ENCODE assay signal across 31 mouse cellular contexts in genomic region chr5:17508038-17508437, GRCm38 (mm10). TPM values are rescaled to one million over a fixed set of nuclear protein-coding genes. Genes with fewer than 3 reads are reported as not detected.
A peak's percentile ranks its signal among the peaks of the same experiment; 100 is the strongest.
DNase-seq lines count a peak whose midpoint lies in the region; ATAC-seq and TF ChIP-seq lines count a peak whose summit lies in the region.
"Had no signal": no experiment of that assay in that cellular context is flagged by ENCODE, and none has a peak within 500 bp of the region (broad histone marks: within the 10 kb centered on the region; RNA-seq: fewer than 3 reads in every experiment).

No protein-coding gene starts in this region.

- no peaks in the 10 kb centered on the region for H3K4me1 ChIP-seq in liver, adult 2 months (ENCODE audit: control insufficient read depth, insufficient read depth, low read length)
- no peaks in the 10 kb centered on the region for H3K4me1 ChIP-seq in CH12.LX (ENCODE audit: control insufficient read depth in 1 of 2, insufficient read depth in 2 of 2)
- H3K4me1 ChIP-seq in MEL (ENCODE audit: control insufficient read depth in 1 of 2, insufficient read depth in 2 of 2, low read length in 2 of 2): no peaks in the 10 kb centered on the region
- H3K4me1 ChIP-seq: heart, embryonic 10.5 days; liver, embryonic 12.5 days; midbrain, embryonic 12.5 days had no signal

- dilution Hi-C loops in CH12.LX (cut with MboI; ENCODE audit: extremely low pct_ligation_motif_present, extremely low pct_unique_long_range_greater_than_20kb, low sequenced_read_pairs): no loop called here

- no peak overlapping the region for H3K4me3 ChIP-seq in liver, adult 2 months (ENCODE audit: insufficient read depth, low read depth, low read length)
- H3K4me3 ChIP-seq in CH12.LX (replicated peaks in 1 of 3; ENCODE audit: low read depth in 2 of 3, low read length in 2 of 3, poor library complexity in 1 of 3): no peak overlapping the region
- H3K4me3 ChIP-seq in MEL (ENCODE audit: control insufficient read depth in 1 of 2, insufficient read depth in 1 of 2, low read depth in 2 of 2, low read length in 2 of 2): no peak overlapping the region
- H3K4me3 ChIP-seq: heart, embryonic 10.5 days; liver, embryonic 12.5 days; midbrain, embryonic 12.5 days had no signal

- DNase-seq in liver, adult 2 months (ENCODE audit: extremely low read depth, low read depth, low spot score): peak; percentile 10
- DNase-seq in liver (no peak), CH12.LX (ENCODE audit: extremely low read depth) (peak; percentile 3), MEL (ENCODE audit: low read depth, low spot score) (no peak)
- no peak for DNase-seq in urinary bladder, postnatal 36 days (ENCODE audit: low spot score in 2 of 2)
- DNase-seq: adrenal gland, postnatal 10 days; cerebellum, adult 18-20 months; cerebellum, postnatal 14 days; gastrocnemius, postnatal 36 days; heart, postnatal 4 days; lung, adult 18-20 months; lung, postnatal 4 days had no signal

- peak; percentile 61; the same call in 1 of the 2 replicates for ATAC-seq in megakaryocyte-erythroid progenitor cell, adult 5-6 weeks (replicated peaks; ENCODE audit: low FRiP score, low TSS enrichment, poor library complexity, severe bottlenecking)
- no peak for ATAC-seq in erythroblast, adult 5-6 weeks (replicated peaks; ENCODE audit: low FRiP score, poor library complexity, severe bottlenecking)
- ATAC-seq: activated CD4-positive, CD25-positive, alpha-beta regulatory T cell, adult 4 months; inflammation-experienced regulatory T-cells, adult 6 months; liver, embryonic 12.5 days had no signal

- no peak for TF ChIP-seq EP300 in CH12.LX (IDR thresholded peaks at IDR 0.05; ENCODE audit: low read length)
- no peak for TF ChIP-seq EP300 in MEL (IDR thresholded peaks at IDR 0.05; ENCODE audit: low read depth in 1 of 2, low read length in 2 of 2)

- no peak overlapping the region for H3K4me2 ChIP-seq in CH12.LX (ENCODE audit: insufficient read depth, low read depth, poor library complexity, severe bottlenecking)
- H3K4me2 ChIP-seq: hindbrain, embryonic 14.5 days; liver, embryonic 12.5 days; midbrain, embryonic 12.5 days had no signal

- no peak for TF ChIP-seq POLR2A in liver, adult 2 months (IDR thresholded peaks at IDR 0.05; ENCODE audit: extremely low read depth, insufficient read depth, low read length)
- no peak for TF ChIP-seq POLR2A in CH12.LX (IDR thresholded peaks at IDR 0.05; ENCODE audit: low read depth, low read length)
- TF ChIP-seq POLR2A in MEL (IDR thresholded peaks at IDR 0.05; ENCODE audit: control insufficient read depth in 1 of 2, insufficient read depth in 1 of 2, low read depth in 1 of 2, low read length in 2 of 2, poor library complexity in 1 of 2): no peak

- no peak overlapping the region for H3K9ac ChIP-seq in liver, adult 2 months (ENCODE audit: low read depth, low read length)
- H3K9ac ChIP-seq in CH12.LX (ENCODE audit: insufficient read depth, low read depth) (no peak overlapping the region), MEL (ENCODE audit: control insufficient read depth, low read depth, low read length, poor library complexity, severe bottlenecking) (no peak overlapping the region)
- H3K9ac ChIP-seq: hindbrain, embryonic 14.5 days; liver, embryonic 12.5 days; midbrain, embryonic 12.5 days had no signal

- H3K36me3 ChIP-seq in liver, adult 2 months (ENCODE audit: control insufficient read depth, insufficient read depth, low read length): no peaks in the 10 kb centered on the region
- H3K36me3 ChIP-seq in CH12.LX (replicated peaks in 1 of 2; ENCODE audit: control insufficient read depth in 1 of 2, insufficient read depth in 1 of 2, low read length in 1 of 2): no peaks in the 10 kb centered on the region
- H3K36me3 ChIP-seq in MEL (ENCODE audit: control insufficient read depth in 1 of 2, insufficient read depth in 2 of 2, low read length in 2 of 2): no peaks in the 10 kb centered on the region
- H3K36me3 ChIP-seq: heart, embryonic 10.5 days; liver, embryonic 12.5 days; midbrain, embryonic 12.5 days had no signal

- H3K27me3 ChIP-seq in liver, adult 2 months (ENCODE audit: control insufficient read depth, insufficient read depth, low read length): no peaks in the 10 kb centered on the region
- H3K27me3 ChIP-seq in CH12.LX (replicated peaks) (no peaks in the 10 kb centered on the region), MEL (ENCODE audit: control insufficient read depth in 1 of 2, insufficient read depth in 2 of 2, low read length in 2 of 2) (no peaks in the 10 kb centered on the region)
- H3K27me3 ChIP-seq: liver, embryonic 12.5 days; midbrain, embryonic 12.5 days had no signal

- TF ChIP-seq CTCF in liver, adult 2 months (IDR thresholded peaks at IDR 0.05; ENCODE audit: low read depth, low read length): peak; percentile 40; the same call in 1 of the 2 replicates
- TF ChIP-seq CTCF in CH12.LX (conservative IDR thresholded peaks at IDR 0.05 in 1 of 2, IDR thresholded peaks at IDR 0.05 in 1 of 2; ENCODE audit: low read depth in 2 of 2, low read length in 2 of 2): peak in 1 of 2 experiments; percentile 36; a peak in 2 of 4 replicates
- peak in 2 of 3 experiments; percentile 15 to 31; a peak in 2 of 6 replicates for TF ChIP-seq CTCF in MEL (IDR thresholded peaks at IDR 0.05 in 2 of 3, conservative IDR thresholded peaks at IDR 0.05 in 1 of 3; ENCODE audit: control insufficient read depth in 1 of 3, insufficient read depth in 1 of 3, low read depth in 2 of 3, low read length in 3 of 3, poor library complexity in 1 of 3, severe bottlenecking in 1 of 3)

- in situ Hi-C loops in CH12.LX (cut with MboI; ENCODE audit: low pct_ligation_motif_present, low pct_unique_long_range_greater_than_20kb, low sequenced_read_pairs): no loop called here

- WGBS in liver, adult 2 months: 76% methylated on average over 3 of the region's 3 CpGs

- H3K9me3 ChIP-seq in CH12.LX (replicated peaks; ENCODE audit: low read length): no peaks in the 10 kb centered on the region
- no peaks in the 10 kb centered on the region for H3K9me3 ChIP-seq in MEL (replicated peaks; ENCODE audit: insufficient read depth, low read length)
- H3K9me3 ChIP-seq: heart, embryonic 10.5 days; liver, embryonic 12.5 days; midbrain, embryonic 12.5 days had no signal

- no peaks in the 10 kb centered on the region for H3K79me2 ChIP-seq in liver, adult 2 months (ENCODE audit: control insufficient read depth, insufficient read depth, low read length)
- H3K79me2 ChIP-seq in CH12.LX (replicated peaks; ENCODE audit: control insufficient read depth, extremely low read depth, insufficient read depth, poor library complexity, severe bottlenecking): no peaks in the 10 kb centered on the region
- no peaks in the 10 kb centered on the region for H3K79me2 ChIP-seq in MEL (ENCODE audit: control insufficient read depth, insufficient read depth, low read length, poor library complexity)

- no peak overlapping the region for H3K27ac ChIP-seq in liver, adult 2 months (replicated peaks; ENCODE audit: insufficient read depth, low read depth, low read length)
- H3K27ac ChIP-seq in CH12.LX (ENCODE audit: insufficient read depth, low read depth) (no peak overlapping the region), MEL (ENCODE audit: control insufficient read depth, low read depth, low read length) (no peak overlapping the region)
- H3K27ac ChIP-seq: heart, embryonic 10.5 days; hindbrain, embryonic 14.5 days; liver, embryonic 12.5 days; midbrain, embryonic 12.5 days had no signal

- TF ChIP-seq RAD21 in CH12.LX (IDR thresholded peaks at IDR 0.05; ENCODE audit: low read depth, low read length) (peak; percentile 38), MEL (IDR thresholded peaks at IDR 0.05; ENCODE audit: low read depth, low read length) (peak; percentile 32)

TF ChIP-seq in CH12.LX, 34 proteins besides CTCF, POLR2A, EP300 and RAD21:
- no peak for TF ChIP-seq USF1 (IDR thresholded peaks at IDR 0.05; ENCODE audit: low read depth, low read length)
- TF ChIP-seq JUN (IDR thresholded peaks at IDR 0.05; ENCODE audit: insufficient read depth, low read depth, low read length): no peak
- TF ChIP-seq SMC3 (IDR thresholded peaks at IDR 0.05; ENCODE audit: low read depth, low read length): peak; percentile 26; the same call in 1 of the 2 replicates
- no peak for TF ChIP-seq MAZ (IDR thresholded peaks at IDR 0.05; ENCODE audit: low read depth, low read length)
- TF ChIP-seq USF2 (conservative IDR thresholded peaks at IDR 0.05; ENCODE audit: low read depth, low read length): no peak
- no peak for TF ChIP-seq PAX5 (IDR thresholded peaks at IDR 0.05; ENCODE audit: low read length)
TF ChIP-seq in CH12.LX: peak in this region for 1.

TF ChIP-seq in MEL, 35 proteins besides CTCF, POLR2A, EP300 and RAD21:
- TF ChIP-seq USF1 (IDR thresholded peaks at IDR 0.05; ENCODE audit: low read depth, low read length) (no peak), MYB (IDR thresholded peaks at IDR 0.05; ENCODE audit: low read depth, low read length) (no peak), SIN3A (IDR thresholded peaks at IDR 0.05; ENCODE audit: low read length) (no peak), POLR2AphosphoS2 (IDR thresholded peaks at IDR 0.05; ENCODE audit: low read length) (no peak), ZC3H11A (IDR thresholded peaks at IDR 0.05; ENCODE audit: low read depth, low read length) (peak; percentile 28), HCFC1 (IDR thresholded peaks at IDR 0.05; ENCODE audit: low read depth, low read length) (no peak), NRF1 (IDR thresholded peaks at IDR 0.05; ENCODE audit: insufficient read depth, low read depth, low read length, poor library complexity, severe bottlenecking) (no peak), RCOR1 (IDR thresholded peaks at IDR 0.05; ENCODE audit: low read depth, low read length) (no peak), MAFK (IDR thresholded peaks at IDR 0.05; ENCODE audit: borderline replicate concordance, low read depth, low read length) (no peak), ZMIZ1 (IDR thresholded peaks at IDR 0.05; ENCODE audit: low read depth, low read length) (no peak), SMC3 (IDR thresholded peaks at IDR 0.05; ENCODE audit: low read depth, low read length) (peak; percentile 42), ZKSCAN1 (IDR thresholded peaks at IDR 0.05; ENCODE audit: low read depth, low read length) (no peak), GATA1 (IDR thresholded peaks at IDR 0.05; ENCODE audit: low read depth, low read length) (no peak)
TF ChIP-seq in MEL: peak in this region for 2.

RNA-seq across cellular contexts. Expression of gene Speer4f1, which starts 32.1 kb away (rescaled TPM):
- total RNA-seq in liver, adult 2 months (2014; rRNA removed): not detected in 2 replicates
- not detected in 2 replicates for polyA plus RNA-seq in liver, adult 2 months (2012; rRNA removed)
- not detected in 2 replicates for total RNA-seq in CH12.LX (2012; rRNA removed)
- total RNA-seq in CH12.LX (2014; rRNA removed): not detected in 2 replicates
- not detected in 2 replicates for polyA plus RNA-seq in CH12.LX (2012; ENCODE audit: insufficient read length, low read depth)
- total RNA-seq in MEL (2012; rRNA removed): not detected in 2 replicates
- not detected for polyA plus RNA-seq in MEL (2012; ENCODE audit: insufficient read depth in 1 of 2, insufficient read length in 2 of 2, low read depth in 1 of 2, low replicate concordance in 2 of 2, missing spikeins in 1 of 2)
- not detected in 2 replicates for total RNA-seq in megakaryocyte-erythroid progenitor cell, adult 5-6 weeks (2014; fragmentation: Nextera tagmentation)
- not detected in 2 replicates for total RNA-seq in megakaryocyte-erythroid progenitor cell, adult 5-6 weeks (2017)
- total RNA-seq in erythroblast, adult 5-6 weeks (2015; ENCODE audit: low replicate concordance): not detected in 2 replicates
- total RNA-seq in erythroblast, adult 5-6 weeks (2017; ENCODE audit: low replicate concordance): not detected in 2 replicates
- total RNA-seq: adrenal gland, postnatal 10 days; gastrocnemius, adult 18-20 months; gastrocnemius, postnatal 36 days; heart, postnatal 4 days; layer of hippocampus, postnatal 14 days; left cerebral cortex, adult 8-10 months had no signal
- polyA plus RNA-seq: activated CD4-positive, CD25-positive, alpha-beta regulatory T cell, adult 4 months; embryonic facial prominence, embryonic 11.5 days; forebrain, embryonic 11.5 days; heart, embryonic 10.5 days; heart, embryonic 16.5 days; hindbrain, embryonic 14.5 days; inflammation-experienced regulatory T-cells, adult 6 months; limb, embryonic 11.5 days; liver, embryonic 12.5 days; midbrain, embryonic 12.5 days; neural tube, embryonic 11.5 days; small intestine, adult 2 months; stomach, embryonic 16.5 days; urinary bladder, adult 2 months had no signal

Comparison
In these comparisons a context has a peak if more than half of its experiments do, and no peak if none do; other contexts are left out.
1. DNase-seq: peak in liver, adult 2 months (single experiment) and CH12.LX (single experiment); none in liver (single experiment), MEL (single experiment) and urinary bladder, postnatal 36 days (0 of 2).